Mouse (Mus musculus) retina, adult 2 months (tissue): ENCODE results near the gene Actr2.
A peak's percentile ranks its signal among the peaks of the same experiment; 100 is the strongest.
"Not testable (repeated sequence)": the region's sequence is repeated elsewhere in the genome, so short reads cannot be mapped to it uniquely, and the experiment has no call there.

Experiments
- DNase-seq: peaks from one replicate; pipeline ENCODE4 v3.0.0-alpha.2; 2012; ENCODE audit warnings: low read depth, low spot score

The Actr2 gene

GRCm38 (mm10) chr11:20112741-20113480, at the start of gene Actr2:
Actr2 (minus strand) TSS chr11:20112913.
- DNase-seq = peak; percentile 90

DNA sequence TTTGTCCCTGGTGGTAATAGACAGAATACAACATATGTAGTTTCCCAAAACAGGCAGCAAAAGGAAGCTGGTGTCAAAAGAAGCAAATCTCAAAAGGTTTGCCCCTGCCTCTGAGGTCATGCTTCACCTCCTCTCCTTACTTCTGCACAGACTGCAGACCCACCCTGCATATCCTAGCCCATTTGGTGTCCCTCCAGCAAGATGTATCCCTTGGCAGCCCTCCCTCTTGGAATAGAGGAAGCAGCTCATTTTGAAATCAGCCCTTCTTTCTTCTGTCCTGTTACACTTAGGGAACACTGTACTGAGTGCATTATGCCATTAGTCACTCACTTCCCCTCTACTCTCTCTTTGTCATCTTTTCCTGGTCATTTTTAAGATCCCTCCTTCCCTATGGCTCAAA, 46.2 kb upstream of the Actr2 start:
- no peak for DNase-seq

- not testable (repeated sequence) for DNase-seq
Measured at GRCm38 (mm10) chr11:20153542-20153941, 40.8 kb upstream of the Actr2 start.

- no peak for DNase-seq
Measured at GRCm38 (mm10) chr11:20152107-20152901, 39.6 kb upstream of the Actr2 start.

DNA sequence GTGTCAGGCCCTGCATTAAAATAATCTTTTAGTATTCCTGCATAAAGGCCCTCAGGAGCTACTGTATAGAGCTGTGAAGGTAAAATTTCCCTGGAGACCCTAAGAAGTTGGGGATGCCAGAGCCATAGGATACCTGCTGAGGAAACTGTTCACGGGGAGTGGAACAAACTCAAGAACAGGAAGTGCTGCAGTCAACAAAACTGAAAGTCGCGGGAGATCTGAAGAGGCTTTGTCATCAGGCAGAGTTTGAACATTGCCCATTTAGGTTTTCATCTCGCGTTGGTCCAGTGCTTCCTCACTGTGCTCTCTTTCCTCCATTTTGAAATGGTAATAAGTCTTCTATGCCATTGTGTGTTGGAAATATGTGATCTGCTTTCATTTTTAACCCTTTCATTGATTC, 38.6 kb upstream of the Actr2 start:
- no peak for DNase-seq

DNA sequence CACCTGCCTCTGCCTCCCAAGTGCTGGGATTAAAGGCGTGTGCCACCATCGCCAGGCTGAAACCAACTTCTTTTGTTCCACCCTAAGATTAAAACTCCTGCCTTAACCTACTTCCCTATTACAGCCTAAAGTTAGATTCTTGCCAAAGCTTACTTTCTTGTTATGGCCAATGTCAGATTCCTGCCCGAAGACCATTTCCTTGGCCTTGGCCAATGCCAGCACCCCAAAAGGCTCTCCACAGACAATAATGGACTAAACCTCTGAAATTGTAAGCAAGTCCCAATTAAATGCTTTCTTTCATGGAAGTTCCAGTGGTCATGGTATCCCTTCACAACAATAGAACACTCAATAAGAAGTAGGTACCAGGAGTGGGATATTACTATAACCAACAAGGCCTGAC, 37.2 kb upstream of the Actr2 start:
- DNase-seq = no peak

GRCm38 (mm10) chr11:20145383-20145782, 32.7 kb upstream of the Actr2 start:
- no peak for DNase-seq

DNA sequence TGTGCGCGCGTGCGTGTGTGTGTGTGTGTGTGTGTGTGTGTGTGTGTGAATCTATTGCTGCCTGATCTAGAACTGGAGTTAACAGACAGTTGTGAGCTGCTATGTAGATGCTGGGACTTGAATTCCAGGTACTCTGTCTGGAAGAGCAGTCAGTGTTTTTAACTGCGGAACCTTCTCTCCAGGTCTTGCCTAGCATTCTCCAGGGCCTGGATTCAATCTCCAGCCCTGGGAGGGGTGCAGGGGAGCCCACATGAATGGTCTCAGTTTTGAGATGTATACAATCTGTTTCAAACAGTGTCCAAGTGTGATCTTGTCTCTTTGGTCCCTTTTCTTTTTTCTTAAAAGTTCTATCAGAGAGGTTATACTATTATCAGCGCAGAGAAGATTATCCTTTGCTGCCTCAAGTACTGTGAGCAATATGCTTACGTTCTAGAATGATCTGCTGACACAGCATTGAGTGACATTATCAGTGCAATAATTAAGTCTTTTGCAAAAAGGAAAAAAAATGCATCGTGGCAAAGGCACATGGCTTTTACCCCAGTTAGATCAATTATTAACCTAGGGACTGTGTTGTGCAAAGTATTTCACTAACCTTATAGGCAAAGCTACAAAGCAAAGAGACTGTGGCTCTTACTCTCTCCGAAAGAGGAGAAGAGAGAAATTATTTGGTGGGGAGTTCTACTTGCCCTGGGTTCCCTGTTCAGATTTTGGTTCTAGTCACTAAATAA, 32.0 kb upstream of the Actr2 start:
- DNase-seq = no peak

- DNase-seq = not testable (repeated sequence)
Measured at GRCm38 (mm10) chr11:20143687-20144086, 31.0 kb upstream of the Actr2 start.

DNA sequence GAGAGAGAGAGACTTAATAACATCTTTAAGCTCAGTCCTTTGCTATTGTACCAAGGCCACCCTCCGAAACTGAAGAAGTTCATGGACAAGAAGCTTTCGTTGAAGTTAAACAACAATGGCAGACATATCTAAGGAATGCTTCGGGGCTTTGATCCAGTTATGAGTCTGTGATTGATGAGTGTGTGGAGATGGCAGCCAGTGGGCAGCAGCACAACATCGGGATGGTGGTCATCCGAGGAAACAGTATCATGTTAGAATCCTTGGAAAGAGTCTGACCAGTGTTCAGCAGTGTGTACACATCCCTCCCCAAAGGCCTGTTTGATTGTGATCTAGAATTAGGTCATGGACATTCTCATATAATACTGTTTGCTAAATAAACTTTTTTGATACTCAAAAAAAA, 29.8 kb upstream of the Actr2 start:
- DNase-seq = no peak

- DNase-seq = no peak
Measured at GRCm38 (mm10) chr11:20140286-20140685, 27.6 kb upstream of the Actr2 start.

GRCm38 (mm10) chr11:20139711-20140110, 27.0 kb upstream of the Actr2 start:
- no peak for DNase-seq

- no peak for DNase-seq
Measured at GRCm38 (mm10) chr11:20138498-20139208, 25.9 kb upstream of the Actr2 start.

DNA sequence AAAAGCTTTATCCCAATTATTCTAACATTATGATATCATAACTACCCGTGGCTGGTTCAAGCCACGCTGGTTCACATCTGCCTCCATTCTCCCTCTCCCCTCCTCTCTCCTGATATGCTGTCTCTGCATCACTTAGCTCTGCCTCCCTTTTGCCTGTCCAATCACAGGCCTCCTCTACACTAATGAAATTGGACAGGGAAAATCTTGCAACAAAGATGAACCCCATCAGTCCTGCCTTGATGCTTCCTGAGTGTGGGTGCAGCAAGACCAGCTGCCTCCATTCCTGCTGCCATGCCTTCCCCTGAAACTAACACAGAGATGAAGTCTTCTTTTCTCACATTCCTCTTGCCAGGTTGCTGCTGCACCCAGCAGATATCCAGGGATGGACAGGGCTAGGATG, 25.2 kb upstream of the Actr2 start:
- no peak for DNase-seq

GRCm38 (mm10) chr11:20136314-20136713, 23.6 kb upstream of the Actr2 start:
- no peak for DNase-seq

DNA sequence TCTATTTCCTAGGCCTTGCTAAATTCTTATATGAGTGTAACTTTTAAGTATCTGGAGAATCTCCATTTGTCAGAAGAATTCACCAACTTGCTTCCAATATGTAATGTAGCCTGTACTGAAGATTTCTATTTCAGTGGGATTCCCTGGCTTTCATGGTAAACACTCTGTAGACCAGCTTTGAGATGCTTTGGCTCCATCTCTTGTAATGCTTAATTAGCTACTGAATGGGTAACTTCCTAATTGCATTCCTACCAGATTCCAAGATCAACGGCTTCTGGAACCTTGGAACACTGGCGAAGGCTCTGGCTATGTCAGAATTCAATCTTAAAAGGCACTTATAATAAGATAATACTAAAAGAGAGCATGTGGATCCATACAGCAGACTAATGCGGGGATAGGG, 22.2 kb upstream of the Actr2 start:
- DNase-seq = not testable (repeated sequence)

GRCm38 (mm10) chr11:20133721-20134120, 21.0 kb upstream of the Actr2 start:
- no peak for DNase-seq

GRCm38 (mm10) chr11:20132955-20133562, 20.3 kb upstream of the Actr2 start:
- peak; percentile 38 for DNase-seq

DNA sequence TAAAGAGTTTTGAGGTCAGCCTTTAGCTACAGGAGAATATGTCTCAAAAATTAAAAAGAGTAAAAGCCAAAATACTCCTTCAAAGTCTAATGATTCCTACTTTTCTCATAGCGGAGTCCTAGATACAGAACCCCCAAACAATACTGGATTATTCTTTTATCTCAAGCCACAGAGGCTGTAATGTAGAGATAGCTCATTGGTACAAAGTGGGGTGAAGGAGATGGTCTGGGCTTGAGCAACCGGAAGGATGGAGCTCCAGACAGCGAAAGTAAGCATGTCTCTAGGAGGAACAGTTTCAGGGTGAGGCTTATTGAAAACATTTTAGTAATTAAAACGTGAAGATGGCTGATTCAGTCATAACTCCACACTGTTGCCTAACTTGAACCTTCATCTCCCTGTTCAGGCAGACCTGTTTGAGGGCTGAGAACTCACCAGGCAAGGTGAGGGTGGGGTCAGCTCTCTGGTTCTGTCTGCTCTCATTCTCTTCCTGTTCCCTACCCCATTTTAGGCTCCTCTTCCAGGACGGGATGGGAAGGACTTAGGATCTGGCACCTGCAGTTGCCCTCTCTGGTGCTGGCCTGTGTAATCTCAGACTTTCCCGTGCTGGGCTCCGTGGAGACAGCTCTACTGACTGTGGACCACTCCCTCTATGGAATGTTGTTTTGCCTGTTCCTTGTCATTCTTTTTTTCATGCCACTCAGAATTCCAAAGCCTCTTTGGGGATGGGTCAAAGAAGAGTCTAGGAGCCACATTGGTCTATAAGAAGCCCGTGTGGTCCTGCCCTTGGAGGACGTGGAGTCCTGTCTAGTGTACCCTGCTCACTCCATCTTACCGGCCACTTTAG, 14.2 kb upstream of the Actr2 start:
- no peak for DNase-seq

- no peak for DNase-seq
Measured at GRCm38 (mm10) chr11:20125423-20125822, 12.7 kb upstream of the Actr2 start.
